Mouse (Mus musculus) lung, adult 2 months (tissue): Measurements from ENCODE around the gene Clic1.

ENCODE experiments used
- CTCF ChIP-seq: fragments of 200-500 bp; IDR thresholded peaks from 2 replicates; pipeline ENCODE4 v1.5.1; 2011; ENCODE audit warnings: mild to moderate bottlenecking, low read length, control low read depth; ENCODE audit not compliant: insufficient read depth
- POLR2A ChIP-seq: fragments of 200-500 bp; IDR thresholded peaks from 2 replicates; pipeline ENCODE4 v1.6.1; 2011; ENCODE audit warnings: low read depth, mild to moderate bottlenecking, control low read depth, low read length, borderline replicate concordance; ENCODE audit errors: extremely low read depth

GRCm38 (mm10) chr17:35022541-35023060 lies 27.2 kb upstream of the Clic1 start:
- TF ChIP-seq CTCF: no peak
- no peak for TF ChIP-seq POLR2A
